Mouse (Mus musculus): ENCODE measurements around the gene Cdc42ep1. TPM values are rescaled to one million over a fixed set of nuclear protein-coding genes. Genes with fewer than 3 reads are reported as not detected.
A peak's percentile ranks its signal among the peaks of the same experiment; 100 is the strongest.

The Cdc42ep1 gene
- total and polyA plus RNA-seq, 3 experiments: 0.04 to 1.7 TPM; not detected in 1

DNA sequence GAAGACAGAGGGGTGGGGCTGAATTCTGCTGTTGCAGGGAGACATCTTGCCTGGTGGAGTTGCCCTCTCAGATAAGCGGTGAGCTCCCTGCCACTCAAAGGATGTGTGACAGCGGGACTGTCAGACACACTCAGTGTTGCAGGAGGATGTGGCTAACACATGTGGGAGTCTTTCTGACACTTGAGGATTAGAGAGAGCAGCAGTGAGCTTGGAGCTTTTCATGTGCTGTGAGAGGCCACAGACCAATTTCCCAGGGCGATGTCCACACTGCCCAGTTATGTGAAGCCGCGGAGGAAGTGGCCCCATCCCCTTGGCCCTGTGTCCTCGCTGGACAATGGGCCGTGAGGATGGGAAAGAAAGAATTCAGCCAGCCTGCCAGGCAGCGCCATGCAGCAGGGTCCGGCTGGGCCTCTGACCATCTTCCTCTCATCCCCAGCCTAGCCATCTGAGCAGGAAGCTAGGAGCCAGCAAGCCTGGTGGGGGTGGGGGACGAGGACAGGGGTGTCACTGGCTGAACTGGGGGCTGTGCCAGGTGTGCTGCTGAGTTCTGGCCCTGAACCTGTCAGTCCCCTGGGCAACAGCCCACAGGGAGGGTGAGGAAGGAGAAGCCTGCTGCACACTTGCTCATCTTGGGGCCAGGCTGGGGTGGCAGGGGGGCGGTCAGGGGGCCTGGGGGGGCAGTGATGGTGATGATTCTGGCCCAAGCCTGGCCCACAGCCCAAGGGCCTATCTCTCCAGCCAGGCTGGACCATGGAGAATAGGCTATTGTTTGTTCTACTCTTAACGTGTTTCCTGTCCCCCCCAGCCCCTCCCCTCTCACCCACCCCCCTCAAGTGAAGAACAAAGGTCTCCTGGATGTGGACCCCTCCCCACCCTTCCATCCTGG lies 7.0 kb upstream of the Cdc42ep1 start (continued):
- TF ChIP-seq NRF1 (IDR thresholded peaks at IDR 0.05; ENCODE audit: insufficient read depth, low read depth, low read length, poor library complexity, severe bottlenecking) (no peak), ETS1 (IDR thresholded peaks at IDR 0.05; ENCODE audit: low read depth, low read length) (no peak), TAL1 (IDR thresholded peaks at IDR 0.05; ENCODE audit: low read length) (0 out of 2 replicates have a peak, but pooled peaks have one; percentile 15), UBTF (IDR thresholded peaks at IDR 0.05; ENCODE audit: borderline replicate concordance, insufficient read depth, low read depth, low read length) (no peak)

DNA sequence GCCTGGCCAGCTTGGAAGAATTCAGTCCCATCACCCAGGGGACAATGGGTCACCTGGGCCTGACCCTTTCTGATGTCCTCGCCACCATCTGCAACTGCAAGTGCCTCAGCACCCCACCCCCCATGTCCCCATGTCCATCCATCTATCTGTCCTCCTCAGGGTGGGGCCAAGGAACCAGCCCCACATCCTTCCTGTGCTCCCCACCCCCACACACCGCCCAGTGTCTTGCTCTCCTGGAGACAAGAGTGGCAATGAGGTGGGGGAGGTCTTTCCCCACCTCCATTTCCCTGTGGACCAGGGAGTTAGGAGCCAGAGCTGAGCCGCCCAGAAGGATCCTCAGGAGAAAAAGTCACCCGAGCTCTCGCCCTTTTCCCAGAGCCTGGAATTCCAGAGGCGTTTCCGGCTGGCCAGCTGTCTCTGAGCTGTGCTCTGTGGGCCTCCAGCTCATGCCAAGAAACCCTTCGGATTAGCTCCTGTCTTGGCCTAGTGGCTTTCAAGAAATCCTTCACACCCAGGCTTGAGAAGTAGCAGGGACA lies 6.3 kb upstream of the Cdc42ep1 start:
- no peak overlapping the region for H3K4me3 ChIP-seq (ENCODE audit: control insufficient read depth in 1 of 2, insufficient read depth in 1 of 2, low read depth in 2 of 2, low read length in 2 of 2)
- H3K27me3 ChIP-seq (ENCODE audit: control insufficient read depth in 1 of 2, insufficient read depth in 2 of 2, low read length in 2 of 2): no peaks in the 10 kb centered on the region; a peak in 1 of 4 replicates
- H3K79me2 ChIP-seq (ENCODE audit: control insufficient read depth, insufficient read depth, low read length, poor library complexity): no peaks in the 10 kb centered on the region
- no peaks in the 10 kb centered on the region for H3K9me3 ChIP-seq (replicated peaks; ENCODE audit: insufficient read depth, low read length)
- no peak overlapping the region for H3K27ac ChIP-seq (ENCODE audit: control insufficient read depth, low read depth, low read length)
- peaks cover 0 to 3% of the 10 kb centered on the region in 2 experiments; a peak in 2 of 4 replicates for H3K36me3 ChIP-seq (ENCODE audit: control insufficient read depth in 1 of 2, insufficient read depth in 2 of 2, low read length in 2 of 2)
- no peak for TF ChIP-seq USF1 (IDR thresholded peaks at IDR 0.05; ENCODE audit: low read depth, low read length)
- no peak for TF ChIP-seq CHD2 (IDR thresholded peaks at IDR 0.05; ENCODE audit: low read length)
- no peak for TF ChIP-seq MAZ (IDR thresholded peaks at IDR 0.05; ENCODE audit: low read depth, low read length)
- no peak for TF ChIP-seq MYB (IDR thresholded peaks at IDR 0.05; ENCODE audit: low read depth, low read length)
- TF ChIP-seq HCFC1 (IDR thresholded peaks at IDR 0.05; ENCODE audit: low read depth, low read length): no peak
- no peak for TF ChIP-seq ZKSCAN1 (IDR thresholded peaks at IDR 0.05; ENCODE audit: low read depth, low read length)
- no peak for TF ChIP-seq SMC3 (IDR thresholded peaks at IDR 0.05; ENCODE audit: low read depth, low read length)
- H3K4me1 ChIP-seq (ENCODE audit: control insufficient read depth in 1 of 2, insufficient read depth in 2 of 2, low read length in 2 of 2): peaks cover 0 to 15% of the 10 kb centered on the region in 2 experiments; a peak in 3 of 4 replicates
- no peak for DNase-seq (ENCODE audit: low read depth, low spot score)
- no peak overlapping the region for H3K9ac ChIP-seq (ENCODE audit: control insufficient read depth, low read depth, low read length, poor library complexity, severe bottlenecking)

DNA sequence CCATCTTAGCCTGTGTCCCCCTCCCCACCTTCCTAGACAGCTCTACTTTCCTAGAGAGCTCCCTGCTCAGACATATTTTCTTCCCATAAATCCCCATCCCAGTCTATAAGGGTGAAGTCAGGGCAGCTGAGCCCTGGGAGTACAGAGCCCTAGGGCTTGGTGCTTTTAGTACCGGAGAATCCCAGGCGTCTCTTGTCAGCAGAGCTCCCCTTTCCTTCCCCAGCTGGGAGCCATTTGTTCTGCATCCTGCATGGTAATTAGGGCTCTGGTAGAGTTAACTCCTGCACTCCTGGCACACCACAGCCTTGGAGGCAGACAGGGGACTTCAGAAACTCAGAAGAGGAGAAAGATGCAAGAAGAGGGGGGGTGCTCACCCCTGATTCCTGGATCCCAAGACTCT lies 2.7 kb upstream of the Cdc42ep1 start:
- Histone ChIP-seq H3K27me3 (ENCODE audit: control insufficient read depth in 1 of 2, insufficient read depth in 2 of 2, low read length in 2 of 2) (peaks cover 10 to 12% of the 10 kb centered on the region in 2 experiments), H3K79me2 (ENCODE audit: control insufficient read depth, insufficient read depth, low read length, poor library complexity) (no peaks in the 10 kb centered on the region), H3K9ac (ENCODE audit: control insufficient read depth, low read depth, low read length, poor library complexity, severe bottlenecking) (no peak overlapping the region), H3K9me3 (replicated peaks; ENCODE audit: insufficient read depth, low read length) (no peaks in the 10 kb centered on the region), H3K4me1 (ENCODE audit: control insufficient read depth in 1 of 2, insufficient read depth in 2 of 2, low read length in 2 of 2) (peaks cover 0 to 29% of the 10 kb centered on the region in 2 experiments; a peak in 3 of 4 replicates), H3K27ac (ENCODE audit: control insufficient read depth, low read depth, low read length) (no peak overlapping the region), H3K4me3 (ENCODE audit: control insufficient read depth in 1 of 2, insufficient read depth in 1 of 2, low read depth in 2 of 2, low read length in 2 of 2) (no peak overlapping the region), H3K36me3 (ENCODE audit: control insufficient read depth in 1 of 2, insufficient read depth in 2 of 2, low read length in 2 of 2) (peaks cover 0 to 7% of the 10 kb centered on the region in 2 experiments; a peak in 2 of 4 replicates)
- no peak for DNase-seq (ENCODE audit: low read depth, low spot score)
- TF ChIP-seq ELF1 (IDR thresholded peaks at IDR 0.05; ENCODE audit: low read depth, low read length): no peak
- no peak for TF ChIP-seq E2F4 (IDR thresholded peaks at IDR 0.05; ENCODE audit: borderline replicate concordance, low read depth, low read length)
- no peak for TF ChIP-seq MAZ (IDR thresholded peaks at IDR 0.05; ENCODE audit: low read depth, low read length)
- no peak for TF ChIP-seq ZNF384 (IDR thresholded peaks at IDR 0.05; ENCODE audit: low read depth, low read length)
- no peak for TF ChIP-seq RAD21 (IDR thresholded peaks at IDR 0.05; ENCODE audit: low read depth, low read length)
- TF ChIP-seq TCF12 (IDR thresholded peaks at IDR 0.05; ENCODE audit: low read depth, low read length): no peak
- TF ChIP-seq ZKSCAN1 (IDR thresholded peaks at IDR 0.05; ENCODE audit: low read depth, low read length): no peak
- no peak for TF ChIP-seq KAT2A (conservative IDR thresholded peaks at IDR 0.05; ENCODE audit: low read depth, low read length)
- no peak for TF ChIP-seq NRF1 (IDR thresholded peaks at IDR 0.05; ENCODE audit: insufficient read depth, low read depth, low read length, poor library complexity, severe bottlenecking)
- TF ChIP-seq ETS1 (IDR thresholded peaks at IDR 0.05; ENCODE audit: low read depth, low read length): no peak
- no peak for TF ChIP-seq ZC3H11A (IDR thresholded peaks at IDR 0.05; ENCODE audit: low read depth, low read length)

All from MEL (cell line).